Mouse (Mus musculus) MEL-GATA-1-ER (cell line): ENCODE results near the gene Wdr90.

ENCODE experiments used
- DNase-seq: peaks from one replicate; pipeline ENCODE4 v3.0.0-alpha.2; 2012; ENCODE audit warnings: low read depth; ENCODE audit errors: extremely low read depth

Gene Wdr90

GRCm38 (mm10) chr17:25860832-25861703, at the start of gene Wdr90:
Wdr90 (minus strand) TSS chr17:25861501.
- DNase-seq = peak; percentile 85

- DNase-seq = no peak
Observed at GRCm38 (mm10) chr17:25907640-25908039, 46.3 kb upstream of the Wdr90 start.

- no peak for DNase-seq
Observed at GRCm38 (mm10) chr17:25903061-25903460, 41.8 kb upstream of the Wdr90 start.

GRCm38 (mm10) chr17:25900193-25900592, 38.9 kb upstream of the Wdr90 start:
- no peak for DNase-seq

GRCm38 (mm10) chr17:25895891-25896290, 34.6 kb upstream of the Wdr90 start:
- DNase-seq = no peak

- DNase-seq = no peak
Observed at GRCm38 (mm10) chr17:25895415-25895814, 34.1 kb upstream of the Wdr90 start.

GRCm38 (mm10) chr17:25893975-25894617, 32.8 kb upstream of the Wdr90 start:
- no peak for DNase-seq

- DNase-seq = no peak
Observed at GRCm38 (mm10) chr17:25888837-25889236, 27.5 kb upstream of the Wdr90 start.

GRCm38 (mm10) chr17:25887467-25887866, 26.2 kb upstream of the Wdr90 start:
- DNase-seq = no peak

- no peak for DNase-seq
Observed at GRCm38 (mm10) chr17:25886806-25887205, 25.5 kb upstream of the Wdr90 start.

- no peak for DNase-seq
Observed at GRCm38 (mm10) chr17:25885636-25886035, 24.3 kb upstream of the Wdr90 start.

GRCm38 (mm10) chr17:25883824-25884223, 22.5 kb upstream of the Wdr90 start:
- no peak for DNase-seq

- DNase-seq = no peak
Observed at GRCm38 (mm10) chr17:25883268-25883667, 22.0 kb upstream of the Wdr90 start.

GRCm38 (mm10) chr17:25882306-25882705, 21.0 kb upstream of the Wdr90 start:
- DNase-seq = no peak

GRCm38 (mm10) chr17:25881691-25882090, 20.4 kb upstream of the Wdr90 start:
- no peak for DNase-seq

- no peak for DNase-seq
Observed at GRCm38 (mm10) chr17:25880913-25881641, 19.8 kb upstream of the Wdr90 start.

- DNase-seq = no peak
Observed at GRCm38 (mm10) chr17:25880196-25880910, 19.1 kb upstream of the Wdr90 start, which contains the start of gene Wfikkn1. Wfikkn1 (minus strand) TSS chr17:25880858.

- DNase-seq = no peak
Observed at GRCm38 (mm10) chr17:25879750-25880149, 18.4 kb upstream of the Wdr90 start.

- DNase-seq = no peak
Observed at GRCm38 (mm10) chr17:25879261-25879660, 18.0 kb upstream of the Wdr90 start.

GRCm38 (mm10) chr17:25878611-25879180, 17.4 kb upstream of the Wdr90 start:
- no peak for DNase-seq
